Mouse (Mus musculus): ENCODE measurements at regions not wholly inside any gene's neighbourhood (a gene's known extent, or its start where the extent isn't known, plus 50 kb on each side); places are given as distances from the start of the nearest gene placed in this dataset.

DNA sequence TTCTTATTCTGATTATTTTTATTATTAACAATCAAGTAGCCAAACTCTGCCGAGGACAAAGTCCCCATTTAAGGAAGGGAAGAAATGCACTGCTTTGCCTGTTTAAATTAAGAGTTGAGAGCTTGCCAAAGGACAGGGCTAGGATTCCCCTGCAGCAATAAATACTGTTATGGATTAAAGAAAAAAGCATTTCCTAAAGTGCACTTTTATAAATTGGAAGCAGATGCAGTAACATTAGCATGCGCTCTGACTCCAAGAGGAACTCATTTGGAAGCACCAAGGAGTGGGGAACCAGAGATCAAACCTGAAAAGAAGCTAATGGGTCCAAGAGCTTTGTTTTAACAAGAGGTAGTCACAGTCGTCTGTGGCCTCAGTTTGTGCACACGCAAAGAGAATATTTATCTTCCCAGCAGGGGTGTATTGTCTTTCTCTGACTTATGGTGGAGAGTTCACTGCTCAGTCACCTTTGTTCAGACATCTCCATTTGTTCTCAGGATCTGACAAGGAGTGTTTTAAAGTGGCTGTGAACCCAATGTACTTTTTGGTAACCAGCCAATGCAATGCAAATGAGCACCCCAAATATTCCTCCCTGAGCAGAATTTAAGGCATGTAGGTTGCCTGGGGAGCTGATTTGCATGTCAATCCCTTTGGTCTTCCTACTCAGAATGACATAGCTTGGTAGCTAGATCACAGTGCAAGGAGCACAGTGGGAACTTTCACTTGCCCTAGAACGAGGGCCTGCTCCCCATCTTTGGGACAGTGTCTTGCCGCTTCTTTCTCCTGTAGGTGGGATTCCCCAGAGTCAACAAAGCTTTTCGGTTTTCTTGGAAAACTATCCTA is 119.1 kb upstream of the Nbea start:
- TF ChIP-seq CTCF (IDR thresholded peaks at IDR 0.05; ENCODE audit: borderline replicate concordance, insufficient read depth, low read depth, low read length) (no peak), POLR2A (IDR thresholded peaks at IDR 0.05; ENCODE audit: borderline replicate concordance, insufficient read depth, low read length) (no peak)
